Mouse (Mus musculus): ENCODE measurements around the gene Greb1.

Gene Greb1

DNA sequence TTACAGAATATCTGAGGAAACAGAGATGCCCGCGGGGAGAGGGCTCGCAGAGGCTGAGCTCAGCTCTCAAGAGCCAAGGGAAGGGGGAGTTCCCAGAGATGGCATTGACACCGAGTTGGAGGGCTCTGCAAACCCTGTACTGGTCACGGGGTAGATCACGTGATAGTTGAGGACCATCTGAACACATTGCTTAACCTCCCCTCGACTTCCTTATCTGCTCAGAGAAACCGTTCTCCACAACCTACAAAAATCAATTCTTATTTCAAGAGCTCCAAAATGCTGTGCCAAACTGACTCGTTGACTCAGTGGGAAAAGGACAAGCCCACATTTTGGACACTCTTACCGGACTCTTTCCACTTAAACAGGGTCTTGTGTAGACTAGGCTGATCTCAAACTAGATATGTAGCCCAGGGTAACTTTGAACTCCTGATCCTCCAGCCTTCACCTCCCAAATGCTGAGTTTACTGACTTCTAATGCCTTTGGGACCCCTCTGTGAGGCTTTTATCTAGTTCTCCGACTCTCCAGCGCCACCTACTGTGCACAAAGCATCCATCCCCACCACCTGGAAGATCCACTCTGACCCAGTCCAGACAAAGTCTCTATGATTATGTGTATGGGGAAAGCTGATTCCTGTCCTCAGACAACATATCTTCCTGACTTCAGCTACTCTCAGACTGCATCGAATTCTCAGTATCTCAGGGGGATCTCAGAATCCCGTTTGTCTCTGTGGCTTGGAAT, 166.4 kb downstream of the Greb1 start:
- peak; percentile 42 for DNase-seq (ENCODE audit: low read depth, low spot score)

DNA sequence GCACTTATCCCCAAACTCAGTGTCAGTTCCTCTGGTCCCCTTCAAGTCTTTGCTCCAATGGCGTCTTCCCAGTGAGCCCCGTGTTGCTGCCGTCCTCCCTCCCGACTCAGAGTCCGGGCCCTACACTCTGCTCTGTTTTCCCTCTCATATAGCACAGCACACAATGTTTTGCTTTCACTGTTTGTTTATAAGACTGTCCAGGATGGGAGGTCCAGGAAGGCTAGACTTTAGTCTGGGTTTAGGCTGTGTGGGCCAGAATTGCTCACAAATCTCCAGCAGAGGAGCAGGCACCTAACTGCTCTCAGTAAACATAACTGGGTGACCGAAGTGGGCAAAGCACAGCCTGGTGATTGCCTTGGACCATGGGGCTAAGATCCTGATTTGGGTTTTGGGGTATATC, 167.5 kb downstream of the Greb1 start:
- DNase-seq (ENCODE audit: low read depth, low spot score) = no peak

DNA sequence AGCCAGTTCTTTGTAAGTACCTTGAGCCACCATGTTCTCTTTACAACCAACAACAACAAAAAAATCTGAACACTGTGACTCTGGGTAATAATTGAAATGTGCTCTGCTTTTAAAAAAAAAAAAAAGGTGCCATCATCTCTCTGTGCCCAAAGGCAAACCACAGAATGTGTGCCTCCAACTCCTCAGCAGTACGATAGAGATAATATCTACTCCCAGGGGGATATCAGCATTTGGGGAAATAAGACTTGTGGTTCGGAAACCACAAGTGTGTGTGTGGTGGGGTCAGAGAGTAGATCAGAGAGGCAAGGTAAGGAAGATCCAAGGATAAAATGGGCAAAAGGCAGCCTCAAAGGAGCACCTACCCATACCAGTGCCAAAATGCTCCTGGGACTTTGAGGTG, 169.3 kb downstream of the Greb1 start:
- no peak for DNase-seq (ENCODE audit: low read depth, low spot score)

DNA sequence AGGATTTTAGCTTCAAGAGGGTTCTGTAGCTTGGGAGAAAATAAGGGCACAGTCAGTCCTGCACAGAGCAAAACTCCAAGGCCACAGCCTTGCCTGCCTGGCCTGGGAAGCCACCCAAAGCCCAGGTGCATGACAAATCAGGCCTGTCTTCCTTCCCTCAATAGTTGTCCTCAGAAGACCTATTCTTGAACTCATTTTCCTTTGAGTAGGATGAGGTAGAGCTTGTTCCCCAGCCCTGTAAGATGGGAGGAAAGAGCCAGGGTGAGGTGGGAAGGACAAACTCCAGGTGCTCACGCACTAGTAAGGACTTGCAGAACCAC, 169.9 kb downstream of the Greb1 start:
- DNase-seq (ENCODE audit: low read depth, low spot score) = no peak

DNA sequence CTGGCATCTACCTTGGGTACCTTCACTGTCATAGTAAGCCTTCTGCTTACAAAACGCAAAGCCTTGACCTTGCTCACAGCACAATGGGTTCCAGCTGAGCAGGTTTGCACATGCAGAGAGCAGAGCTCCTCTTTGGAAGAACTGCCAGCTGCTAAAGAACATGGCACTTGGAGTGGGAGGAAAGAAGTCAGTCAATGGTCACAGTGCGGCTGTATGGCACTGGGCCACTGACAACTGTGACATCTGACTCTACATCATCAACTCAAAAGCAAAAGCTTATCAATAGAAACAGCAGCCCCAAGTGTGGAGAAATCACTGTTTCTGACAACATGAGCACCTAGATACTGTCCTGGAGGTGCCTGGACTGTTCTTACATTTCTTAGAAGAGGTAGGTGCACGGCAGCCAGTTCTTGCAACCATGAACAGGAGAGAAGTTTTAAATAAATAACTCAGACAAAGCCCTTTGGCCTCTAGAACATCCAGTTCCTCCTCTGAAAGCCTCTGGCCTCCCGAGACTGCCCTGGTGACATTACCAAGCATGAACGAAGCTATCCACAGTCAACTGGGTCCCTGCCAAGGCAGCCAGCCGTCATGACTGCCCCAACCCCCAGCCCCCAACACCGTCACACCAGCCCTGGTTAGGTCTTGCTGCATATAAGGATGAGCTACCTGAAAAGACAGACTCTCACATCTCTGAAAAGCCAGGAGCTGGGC, 170.4 kb downstream of the Greb1 start:
- no peak for DNase-seq (ENCODE audit: low read depth, low spot score)
